In the genomic region with DNA sequence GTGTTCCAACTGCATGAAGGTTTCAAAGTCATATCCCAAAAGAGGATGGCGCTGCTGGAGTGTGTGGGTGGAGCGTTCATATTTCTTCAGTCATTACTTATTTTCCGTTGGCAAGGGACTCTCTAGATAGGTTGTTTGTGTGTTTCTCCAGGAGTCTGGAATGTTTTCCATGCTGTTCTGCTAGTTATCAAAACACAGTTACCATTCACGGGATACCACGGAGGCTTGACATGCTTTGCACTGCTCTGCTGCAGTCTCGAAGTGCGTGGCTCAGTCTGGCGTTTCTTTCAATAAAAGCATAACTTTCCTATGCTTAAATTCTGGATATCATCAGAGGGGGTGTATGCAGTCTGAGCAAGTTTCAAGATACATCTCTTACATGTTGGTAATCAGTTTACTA, we compare ENCODE assay signal across 12 mouse cellular contexts.
"Had no signal": no experiment of that assay in that cellular context is flagged by ENCODE, and none has a peak within 500 bp of the region (broad histone marks: within the 10 kb centered on the region; RNA-seq: fewer than 3 reads in every experiment).

No protein-coding gene starts in this region.

- H3K9ac ChIP-seq: kidney, embryonic 15.5 days; liver, embryonic 14.5 days; lung, embryonic 14.5 days; neural tube, embryonic 15.5 days had no signal

- H3K27me3 ChIP-seq: kidney, embryonic 15.5 days; neural tube, embryonic 15.5 days had no signal

- H3K9me3 ChIP-seq: kidney, embryonic 15.5 days; midbrain, embryonic 10.5 days; neural tube, embryonic 15.5 days had no signal

- H3K36me3 ChIP-seq: kidney, embryonic 15.5 days; neural tube, embryonic 15.5 days had no signal

- H3K4me2 ChIP-seq: kidney, embryonic 15.5 days; lung, embryonic 14.5 days; neural tube, embryonic 15.5 days had no signal

- DNase-seq: kidney, postnatal 14 days; lung, embryonic 14.5 days; lung, postnatal 4 days; midbrain, embryonic 14.5 days; thymus, postnatal 4 days had no signal

- H3K4me3 ChIP-seq: kidney, embryonic 15.5 days; left cerebral cortex, adult 2 months; midbrain, embryonic 10.5 days; myocyte; neural tube, embryonic 15.5 days had no signal

- H3K27ac ChIP-seq: kidney, embryonic 15.5 days; left cerebral cortex, adult 2 months; liver, embryonic 14.5 days; midbrain, embryonic 10.5 days; neural tube, embryonic 15.5 days; stomach, postnatal 0 days had no signal
